Mouse (Mus musculus) 3134 (cell line): ENCODE measurements around the gene Macc1.

Experiments used
- DNase-seq: peaks from one replicate; pipeline ENCODE4 v3.0.0-alpha.2; 2011; ENCODE audit warnings: low spot score; ENCODE audit not compliant: insufficient read length; ENCODE audit errors: extremely low read depth

The Macc1 gene

DNA sequence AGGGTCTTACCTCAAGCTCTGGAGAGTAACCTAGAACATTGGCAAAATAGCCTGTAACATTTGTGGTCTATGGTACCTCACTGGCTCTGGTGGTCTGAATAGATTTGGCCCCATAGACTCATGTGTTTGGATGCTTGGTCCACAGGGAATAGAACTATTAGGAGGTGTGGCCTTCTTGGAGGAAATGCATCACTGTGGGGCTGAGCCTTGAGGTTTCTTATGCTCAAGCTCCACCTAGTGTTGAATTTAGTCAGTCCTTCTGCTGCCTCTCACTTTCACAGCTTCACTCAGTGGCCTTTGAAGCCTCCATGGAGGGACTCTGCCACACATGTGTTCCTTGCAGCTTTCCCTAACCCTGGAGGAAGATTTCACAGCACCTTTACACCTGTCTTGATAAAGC is 156.2 kb downstream of the Macc1 start:
- DNase-seq: peak; percentile 40

DNA sequence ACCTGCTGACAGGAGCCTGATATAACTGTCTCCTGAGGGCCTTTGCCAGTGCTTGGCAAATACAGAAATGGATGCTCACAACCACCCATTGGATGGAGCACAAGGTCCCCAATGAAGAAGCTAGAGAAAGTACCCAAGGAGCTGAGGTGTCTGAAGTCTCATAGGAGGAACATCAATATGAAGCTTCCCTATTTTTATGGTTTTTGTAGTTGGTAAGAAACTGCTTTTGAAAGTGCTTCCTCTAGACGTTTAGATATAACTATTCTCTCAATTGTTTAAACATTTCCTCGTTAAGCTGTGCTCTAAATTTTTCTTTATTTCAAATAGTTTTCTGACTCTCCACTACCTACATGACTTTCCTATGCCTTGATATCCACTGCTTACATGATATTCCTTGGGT is 169.2 kb downstream of the Macc1 start:
- DNase-seq: no peak

DNA sequence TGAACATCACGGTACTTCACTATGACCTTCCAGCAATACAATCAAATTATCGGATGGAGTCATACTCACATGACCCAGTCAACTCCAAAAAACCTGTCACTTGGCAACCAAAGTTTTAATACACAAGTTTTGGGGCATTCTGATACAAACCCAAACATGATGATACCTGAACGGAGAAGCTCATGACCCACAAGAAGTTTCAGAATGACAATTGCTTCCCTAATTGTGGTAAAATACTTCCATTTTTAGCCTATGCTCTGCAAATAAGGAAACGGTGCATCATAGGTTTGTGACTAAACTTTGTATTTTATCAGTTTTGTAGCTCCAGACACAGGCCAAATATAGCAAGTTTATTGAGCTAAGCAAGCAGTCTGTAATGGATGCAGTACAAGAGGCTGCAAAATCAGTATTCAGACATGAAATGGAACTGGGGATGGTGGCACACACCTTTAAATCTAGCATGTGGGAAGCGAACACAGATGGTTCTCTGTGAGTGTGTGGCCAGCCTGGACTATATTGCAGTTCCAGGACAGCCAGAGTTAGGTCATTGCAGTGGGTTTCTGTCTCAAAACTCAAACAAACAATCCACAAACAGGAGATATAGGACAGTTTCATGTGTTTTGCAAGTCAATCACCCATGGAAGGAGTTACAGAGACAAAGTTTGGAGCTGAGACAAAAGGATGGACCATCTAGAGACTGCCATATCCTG is 170.0 kb downstream of the Macc1 start:
- DNase-seq: no peak

DNA sequence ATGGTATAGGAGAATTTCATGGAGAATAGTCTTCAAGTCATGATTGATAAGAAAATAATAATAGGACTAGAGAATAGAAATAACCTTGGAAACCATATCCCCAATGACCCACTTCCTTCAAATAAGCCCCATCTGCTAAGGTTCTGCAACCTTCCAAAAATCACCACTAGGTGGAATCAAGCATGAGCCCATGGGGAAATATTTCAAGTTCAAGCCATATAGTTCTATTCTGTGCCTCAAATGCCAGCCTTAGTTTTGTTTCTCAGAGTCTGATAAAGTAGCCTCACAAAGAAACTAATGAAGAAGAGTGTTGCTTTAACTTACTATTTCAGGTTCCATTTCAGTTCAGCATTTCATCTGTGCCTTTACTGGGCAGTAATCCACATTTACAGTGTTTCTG is 197.1 kb downstream of the Macc1 start:
- no peak for DNase-seq
